Mouse (Mus musculus) adrenal gland, postnatal 25 days (tissue): ENCODE results near the gene Cacna1a. TPM values are rescaled to one million over a fixed set of nuclear protein-coding genes. Genes with fewer than 3 reads are reported as not detected.
"Not testable (repeated sequence)": the region's sequence is repeated elsewhere in the genome, so short reads cannot be mapped to it uniquely, and the experiment has no call there.

Source experiments
- DNase-seq: peaks from one replicate; pipeline ENCODE4 v3.0.0; 2021; ENCODE audit warnings: mixed read lengths
- total RNA-seq: library from RNA; stranded (reverse); gene quantifications from 2 replicates; pipeline ENCODE4 v1.2.3, GENCODE M21; 2021

The Cacna1a gene
- total RNA-seq, 1 experiment from 2014 or later: 8.0 TPM

DNA sequence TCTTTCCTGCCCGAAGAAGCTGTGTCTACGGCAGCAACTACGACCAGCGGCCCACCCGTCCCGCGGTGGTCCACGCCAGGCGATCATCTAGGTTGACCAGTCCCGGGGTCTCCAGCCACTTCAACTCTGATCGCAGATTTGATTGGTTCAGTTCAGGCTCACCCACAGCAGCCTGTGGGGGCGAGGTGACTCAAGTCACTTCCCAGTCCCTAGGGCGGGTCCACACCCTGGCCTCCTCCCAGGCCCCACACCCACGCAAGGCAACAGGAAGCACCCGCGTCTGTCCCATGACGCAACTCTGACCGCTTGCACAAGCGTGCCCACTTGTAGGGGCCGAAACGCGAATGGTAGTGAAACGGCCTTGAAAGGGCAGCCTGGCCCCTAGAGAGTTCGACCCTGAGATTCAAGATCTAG lies 273.2 kb downstream of the Cacna1a start:
- peak; percentile 91 for DNase-seq

DNA sequence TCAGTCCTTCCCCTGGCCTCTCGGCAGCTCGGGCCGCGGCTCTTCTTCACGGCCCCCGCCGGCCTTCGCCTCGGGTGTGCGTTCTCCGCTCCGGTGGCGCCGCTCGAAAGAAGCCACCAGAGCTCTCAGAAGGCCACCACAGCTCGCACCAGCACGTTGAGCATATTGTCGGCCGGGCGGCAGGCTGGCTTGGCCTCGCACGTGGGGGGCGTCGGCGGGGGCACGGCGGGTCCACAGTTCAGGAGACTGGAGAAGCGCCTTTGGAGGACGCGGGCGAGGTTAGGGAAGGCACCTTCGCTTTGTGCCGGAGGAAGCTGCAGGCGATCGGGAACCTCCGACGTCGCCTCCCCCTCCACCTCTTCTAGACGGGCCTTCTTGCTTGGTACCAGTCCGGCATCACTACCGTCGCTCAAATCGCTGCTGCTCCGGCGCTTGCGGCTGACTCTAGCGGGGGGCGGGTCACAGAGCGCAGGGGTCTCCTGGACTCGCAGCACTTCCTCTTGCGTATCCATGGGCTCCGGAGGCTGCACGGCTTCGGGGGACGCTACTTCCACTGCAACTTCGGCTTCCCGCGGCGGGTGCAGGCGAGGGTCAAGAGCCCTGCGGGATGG lies 273.8 kb downstream of the Cacna1a start:
- DNase-seq: peak; percentile 43

DNA sequence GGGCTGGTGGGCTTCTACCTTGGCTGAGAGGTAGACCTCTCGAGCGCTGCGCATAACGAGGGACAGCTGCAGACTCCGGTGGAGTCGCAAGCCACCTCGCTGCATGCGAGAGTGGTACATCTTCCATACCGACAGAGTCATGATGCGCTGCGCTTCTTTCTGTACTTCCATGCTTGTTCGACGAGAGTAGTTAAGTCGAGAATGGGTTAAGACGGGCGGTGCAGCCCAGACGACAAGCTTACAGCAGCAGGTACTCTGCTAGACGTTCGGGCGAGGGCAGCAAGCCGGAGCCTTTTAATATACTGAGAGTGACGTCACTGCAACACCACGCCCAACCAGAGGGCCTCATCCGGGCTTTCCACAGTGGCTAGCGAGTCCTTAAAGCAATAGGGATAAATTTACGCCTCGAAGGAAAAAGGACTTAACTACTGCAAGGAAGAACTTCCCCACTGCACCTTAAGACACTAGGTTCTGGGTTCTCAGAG lies 274.4 kb downstream of the Cacna1a start, which contains the start of gene Ier2:
Ier2 (minus strand) TSS at position 272 of the 485 bp plus-strand sequence.
- peak; percentile 93 for DNase-seq

DNA sequence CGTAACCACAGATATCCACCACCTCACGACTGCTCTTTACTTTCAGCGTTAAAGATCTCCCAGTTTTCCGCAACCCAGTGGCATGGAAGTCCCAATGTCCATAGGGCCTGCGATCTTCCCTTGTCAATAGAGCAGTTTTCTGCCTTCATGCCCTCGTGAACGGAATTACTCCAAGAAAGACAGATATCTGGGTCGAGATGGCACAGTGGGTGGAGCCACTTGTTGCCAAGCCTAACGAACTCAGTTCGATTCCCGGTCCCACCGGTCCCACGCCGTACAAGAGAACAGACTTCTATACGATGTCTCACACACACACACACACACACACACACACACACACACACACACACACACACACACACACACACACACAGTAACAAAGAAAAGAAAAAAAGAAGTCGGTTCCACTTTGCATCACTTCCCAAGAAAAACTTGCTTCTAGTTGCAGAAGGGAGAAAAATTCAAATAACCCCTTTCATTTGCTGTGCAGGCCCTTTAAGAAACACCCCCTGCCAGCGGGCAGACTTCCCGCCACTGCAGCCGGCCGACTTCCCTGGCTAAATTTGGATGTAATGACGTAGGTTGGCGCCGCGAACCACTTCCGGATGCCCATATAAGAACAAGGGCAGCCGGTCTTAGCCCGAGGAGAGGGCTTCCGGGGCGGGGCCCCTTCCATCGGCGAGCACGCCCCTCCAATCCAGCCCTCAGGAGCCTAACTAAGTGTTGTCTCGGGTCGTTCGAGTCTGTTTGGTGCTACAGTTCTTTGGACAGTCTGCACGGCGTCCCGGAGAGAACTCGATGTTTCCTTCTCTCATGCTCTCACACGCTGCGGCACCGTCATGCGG lies 275.5 kb downstream of the Cacna1a start:
- peak; percentile 94 for DNase-seq

DNA sequence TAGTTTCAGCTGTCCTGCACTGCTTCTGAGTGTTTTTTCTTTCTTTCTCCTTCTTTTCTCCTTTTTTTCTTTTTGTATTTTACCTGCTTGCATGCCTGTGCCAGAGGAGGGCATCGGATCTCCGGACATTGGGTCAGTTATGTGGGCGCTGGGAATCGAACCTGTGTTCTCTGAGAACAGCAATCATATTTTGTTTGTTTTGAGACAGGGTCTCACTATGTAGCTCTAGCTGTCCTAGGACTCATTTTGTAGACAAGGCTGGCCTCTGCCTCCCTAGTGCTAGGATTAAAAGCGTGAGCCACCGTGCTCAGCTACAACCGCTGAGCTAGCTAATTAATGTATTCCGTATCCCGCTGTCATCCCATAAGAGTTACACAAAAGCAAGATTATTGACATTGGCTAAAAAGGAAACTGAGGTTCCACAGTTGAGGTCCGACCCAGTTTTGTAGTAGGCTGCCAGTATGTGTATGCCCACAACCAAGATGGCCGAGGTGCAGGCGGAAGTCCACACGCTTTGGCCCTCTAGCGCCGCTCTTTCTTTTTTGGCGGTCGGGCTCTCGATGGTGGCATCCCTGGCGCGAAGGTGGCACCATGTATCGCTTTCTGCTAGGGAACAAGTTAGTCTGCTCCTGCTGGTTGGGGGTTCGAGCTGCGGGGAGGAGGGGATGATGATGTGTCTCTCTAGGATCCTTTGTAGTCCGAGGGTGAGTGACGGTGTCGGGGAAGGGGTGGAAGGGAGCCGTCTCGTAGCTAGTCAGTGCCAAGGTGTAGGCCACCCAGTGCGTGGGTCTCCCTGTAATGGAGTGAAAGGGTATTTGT lies 276.5 kb downstream of the Cacna1a start:
- peak; percentile 77 for DNase-seq

DNA sequence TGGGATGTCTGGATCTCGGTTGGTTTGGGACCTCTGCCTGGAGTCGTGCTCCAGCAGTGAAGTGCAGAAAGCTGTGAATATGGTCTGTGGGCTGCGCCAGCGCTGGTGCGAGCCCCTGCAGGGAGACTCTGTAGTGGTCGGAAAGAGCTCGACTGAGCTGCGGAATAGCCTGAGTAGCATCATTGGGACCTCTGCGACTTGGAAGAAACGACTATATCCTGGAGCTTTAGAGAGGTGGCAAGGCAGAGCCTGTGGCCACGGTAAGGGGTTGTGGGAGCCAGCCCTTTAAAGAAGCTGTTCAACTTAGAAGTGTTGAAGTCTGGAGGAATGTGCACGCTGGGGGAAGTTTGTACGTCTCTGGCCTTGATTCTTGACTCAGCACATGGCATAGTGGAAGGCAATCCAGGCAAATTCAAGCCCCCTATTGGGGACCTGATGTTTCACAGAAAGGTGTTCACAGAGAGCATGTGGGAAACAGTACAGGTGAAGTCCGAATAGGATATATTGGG lies 277.2 kb downstream of the Cacna1a start:
- peak; percentile 21 for DNase-seq

DNA sequence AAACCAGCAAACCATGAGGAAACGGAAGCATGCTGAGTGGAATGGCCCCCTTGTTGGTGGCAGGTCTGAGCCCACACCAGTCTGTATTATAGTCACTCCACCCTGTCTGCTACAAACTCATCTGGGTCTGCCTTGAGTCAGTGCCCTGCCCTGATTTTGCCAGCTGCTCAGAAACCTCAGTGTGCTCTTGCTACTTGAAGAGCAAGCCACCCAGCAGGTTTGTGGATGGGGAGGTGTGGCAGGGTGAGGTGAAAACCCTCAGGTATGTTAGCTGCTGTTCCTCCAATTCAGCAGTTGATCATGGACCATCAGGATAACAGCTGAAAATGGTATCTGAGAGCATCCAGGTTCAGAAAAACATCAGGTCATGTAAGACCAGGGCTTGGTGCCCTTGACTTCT lies 279.8 kb downstream of the Cacna1a start:
- no peak for DNase-seq

DNA sequence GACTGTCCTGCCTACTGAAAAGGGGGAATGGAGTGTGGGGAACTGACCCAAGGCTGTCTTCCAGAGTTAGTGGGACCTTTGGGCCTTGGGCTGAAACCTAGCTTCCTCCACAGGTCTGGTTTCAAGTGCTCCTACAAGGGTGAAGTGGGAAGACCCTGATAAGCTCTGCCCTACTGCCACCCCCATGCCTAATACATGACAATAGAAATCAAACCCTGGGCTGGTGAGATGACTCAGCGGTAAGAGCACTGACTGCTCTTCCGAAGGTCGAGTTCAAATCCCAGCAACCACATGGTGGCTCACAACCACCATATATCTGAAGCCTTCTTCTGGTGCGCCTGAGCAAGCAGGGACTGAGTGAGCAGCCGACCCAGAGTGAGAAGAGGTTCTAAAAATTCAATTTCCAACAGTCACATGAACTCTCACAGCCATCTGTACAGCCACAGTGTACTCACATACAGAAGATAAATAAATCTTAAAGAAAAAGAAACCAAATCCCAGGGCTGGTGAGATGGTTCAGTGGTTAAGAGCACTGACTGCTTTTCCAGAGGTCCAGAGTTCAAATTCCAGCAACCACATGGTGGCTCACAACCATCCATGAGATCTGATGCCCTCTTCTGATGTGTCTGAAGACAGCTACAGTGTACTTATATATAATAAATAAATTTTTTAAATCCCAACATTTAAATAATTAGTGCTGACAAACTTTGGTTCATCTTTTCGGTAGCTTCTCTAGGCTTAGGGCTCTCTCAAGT lies 280.7 kb downstream of the Cacna1a start:
- no peak for DNase-seq

DNA sequence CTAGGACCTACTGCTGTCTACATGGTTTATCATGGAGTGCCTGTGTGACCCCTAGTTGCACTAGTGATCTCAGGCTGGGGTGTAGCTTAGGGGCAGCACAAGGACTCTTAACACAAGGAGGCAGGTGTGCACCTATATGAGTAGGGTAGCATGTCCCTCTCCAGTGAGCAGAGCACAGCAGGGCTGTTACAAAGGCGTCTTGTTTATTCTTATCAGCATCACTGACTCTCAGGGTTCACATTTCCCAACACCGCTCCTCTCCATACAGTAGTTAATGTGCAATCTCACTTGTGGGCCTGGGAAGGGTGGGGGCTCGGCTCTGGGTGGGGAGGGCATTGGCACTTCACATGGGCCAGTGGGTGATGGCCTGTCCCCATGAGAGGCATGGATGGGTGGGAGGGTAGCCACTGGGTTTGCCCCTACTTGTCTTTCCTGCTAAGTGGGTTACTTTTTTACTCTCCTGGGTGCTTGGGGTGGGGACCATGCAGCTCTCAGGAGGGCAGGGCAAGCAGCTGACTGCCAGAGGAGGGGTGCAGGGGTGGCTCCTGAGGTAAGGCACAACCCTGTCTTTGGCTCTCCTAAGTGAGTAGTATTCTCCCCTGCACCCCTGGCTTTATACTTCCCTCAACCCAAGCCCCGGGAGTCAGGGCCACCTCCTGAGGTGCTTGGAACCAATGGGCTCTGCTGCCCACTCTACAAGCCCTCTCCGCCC lies 282.2 kb downstream of the Cacna1a start:
- not testable (repeated sequence) for DNase-seq

DNA sequence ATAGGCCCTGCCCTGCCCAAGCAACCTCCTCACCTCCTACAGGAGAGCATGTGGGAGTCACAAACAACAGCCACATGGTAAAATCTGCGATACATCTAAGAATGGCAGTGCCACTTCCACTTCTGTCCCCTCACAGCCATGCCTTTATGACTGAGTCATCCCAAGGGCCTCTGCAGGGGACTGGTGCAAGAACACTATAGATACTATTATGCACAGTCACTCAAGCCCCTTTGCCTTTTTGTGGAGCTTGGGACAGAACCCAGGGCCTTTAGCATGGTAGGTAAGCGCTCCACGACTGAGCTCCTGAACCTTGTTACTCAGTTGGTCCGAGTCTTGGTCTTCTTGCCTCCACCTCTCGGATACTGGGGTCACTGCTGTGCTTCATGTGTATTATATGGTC lies 289.1 kb downstream of the Cacna1a start:
- no peak for DNase-seq

DNA sequence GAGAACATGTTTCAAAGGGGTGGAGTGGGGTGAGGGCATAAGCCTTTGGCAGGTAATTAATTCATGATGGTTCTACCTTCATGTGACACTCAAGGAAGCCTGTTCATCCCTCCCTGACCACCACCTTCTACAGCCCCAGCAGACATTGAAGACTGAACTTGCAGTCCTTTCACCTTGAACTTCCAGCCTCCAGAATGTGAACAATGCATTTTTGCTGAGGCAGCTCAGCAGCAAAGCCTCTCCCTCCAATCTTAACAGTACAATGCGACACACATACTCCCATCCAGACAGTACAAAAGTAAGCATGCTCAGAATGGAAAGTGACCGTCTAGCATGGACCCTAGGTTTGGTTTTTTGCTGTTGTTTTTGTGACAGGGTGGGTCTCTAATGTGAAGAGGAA lies 293.2 kb downstream of the Cacna1a start:
- no peak for DNase-seq

DNA sequence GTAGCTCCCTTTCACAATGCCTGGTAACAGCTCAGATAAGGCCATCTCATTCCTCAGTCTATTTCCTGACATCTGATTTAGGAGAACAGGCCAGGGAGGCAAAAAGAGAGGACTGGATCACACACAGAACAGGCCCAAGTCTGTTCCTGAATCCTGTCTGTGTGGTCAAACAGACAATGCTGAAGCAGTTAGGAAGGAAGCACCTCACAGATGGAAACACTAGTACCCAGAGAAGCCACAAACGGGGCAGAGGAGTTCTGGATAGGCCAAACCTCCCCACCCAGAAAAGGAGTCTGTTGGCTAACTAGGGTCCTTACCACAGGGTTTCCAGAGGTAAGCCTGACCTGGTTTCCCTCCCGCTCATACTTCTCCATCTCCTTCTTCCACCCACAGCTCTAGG lies 294.0 kb downstream of the Cacna1a start:
- DNase-seq: no peak

DNA sequence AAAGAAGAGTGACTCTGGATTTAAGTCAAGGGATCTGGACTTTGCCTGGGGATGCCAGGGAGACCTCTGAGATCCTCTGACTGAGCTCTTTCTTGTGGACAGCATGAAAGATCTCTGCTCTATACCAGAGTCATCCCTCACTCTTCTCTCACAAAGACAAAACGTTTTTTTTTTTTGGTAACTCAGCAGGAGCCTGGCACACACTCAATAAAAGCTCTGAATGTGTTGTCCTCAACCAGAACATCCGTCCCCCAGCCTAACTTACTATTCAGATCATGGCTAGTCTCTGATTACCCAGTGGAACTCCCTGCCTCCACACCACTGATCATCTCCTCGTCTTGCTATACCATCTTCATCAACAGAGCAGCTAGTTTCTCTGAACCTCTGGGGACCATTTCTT lies 296.3 kb downstream of the Cacna1a start:
- DNase-seq: no peak

DNA sequence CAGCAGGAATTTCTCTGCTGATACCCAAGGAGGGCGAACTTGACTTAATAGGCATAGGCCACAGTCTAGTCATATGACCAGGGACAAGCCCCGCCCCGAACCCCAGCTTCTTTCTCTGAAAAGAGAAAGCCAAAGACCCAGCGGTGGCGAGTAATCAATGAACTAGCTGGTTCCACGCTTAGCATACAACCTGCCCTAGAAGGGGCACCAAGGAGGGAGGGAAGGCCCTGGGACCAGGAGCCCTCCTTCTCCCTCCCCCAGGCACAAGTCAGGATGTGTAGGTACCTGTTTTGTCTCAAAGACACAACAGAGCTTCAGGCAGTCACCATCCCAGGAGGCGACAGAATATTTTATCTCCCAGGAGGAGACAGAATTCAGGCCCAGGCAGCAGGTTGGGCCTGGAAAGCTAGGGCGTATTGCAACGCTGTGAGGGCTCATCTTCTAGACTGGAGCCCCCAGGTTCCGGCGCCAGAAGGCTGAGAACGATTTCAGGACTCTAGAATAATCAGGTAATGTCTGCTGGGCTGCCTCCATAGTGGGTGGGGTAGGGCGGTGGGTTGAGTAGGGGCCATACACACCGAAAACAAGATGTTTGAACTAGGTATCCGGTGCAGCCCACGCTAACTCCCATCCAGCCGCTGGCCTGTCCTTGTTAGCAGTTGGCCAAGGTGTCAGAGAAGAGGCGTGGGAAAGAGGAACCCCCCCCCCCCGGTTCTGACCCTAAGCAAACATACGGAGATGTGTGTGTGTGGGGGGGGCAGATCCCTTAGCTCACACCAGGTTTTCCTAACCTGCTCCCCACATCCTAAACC lies 298.2 kb downstream of the Cacna1a start, which contains the start of gene Trmt1:
Trmt1 (plus strand) TSS at position 117 of the 812 bp plus-strand sequence.
- no peak for DNase-seq

DNA sequence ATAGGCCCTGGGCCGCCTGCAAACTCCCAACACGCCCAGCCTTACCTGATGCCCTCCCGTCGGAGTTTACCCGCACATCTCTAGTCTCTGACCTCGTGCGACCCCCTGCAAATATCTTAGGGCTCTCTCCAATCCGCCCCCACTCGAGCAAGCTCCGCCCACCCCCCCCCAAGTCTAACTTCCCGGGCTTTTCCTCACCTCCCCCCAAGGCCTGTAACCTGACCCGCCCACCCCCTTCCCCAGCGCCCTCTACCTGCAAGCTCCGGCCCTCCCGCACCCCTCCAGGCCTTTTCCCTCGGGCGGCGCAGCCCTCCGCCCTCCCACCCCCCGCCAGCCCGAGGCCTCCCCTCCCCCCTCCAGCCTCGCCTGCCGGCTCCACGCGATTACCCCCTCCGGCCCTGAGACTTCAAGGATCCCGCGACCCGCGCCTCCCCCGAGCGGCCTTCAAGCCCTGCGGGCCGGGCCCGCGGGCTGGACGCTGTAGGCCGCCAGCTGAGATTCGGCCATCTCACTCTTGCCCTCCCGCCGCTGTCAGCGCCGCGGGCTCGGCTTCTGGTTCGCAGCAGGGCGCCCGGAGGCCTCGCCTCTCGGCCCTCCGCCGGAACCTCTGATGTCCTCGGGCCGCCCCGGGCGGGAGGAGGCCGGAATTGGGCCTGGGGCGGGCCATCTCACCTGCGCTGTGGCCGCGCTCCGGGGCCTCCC lies 298.9 kb downstream of the Cacna1a start:
- no peak for DNase-seq

DNA sequence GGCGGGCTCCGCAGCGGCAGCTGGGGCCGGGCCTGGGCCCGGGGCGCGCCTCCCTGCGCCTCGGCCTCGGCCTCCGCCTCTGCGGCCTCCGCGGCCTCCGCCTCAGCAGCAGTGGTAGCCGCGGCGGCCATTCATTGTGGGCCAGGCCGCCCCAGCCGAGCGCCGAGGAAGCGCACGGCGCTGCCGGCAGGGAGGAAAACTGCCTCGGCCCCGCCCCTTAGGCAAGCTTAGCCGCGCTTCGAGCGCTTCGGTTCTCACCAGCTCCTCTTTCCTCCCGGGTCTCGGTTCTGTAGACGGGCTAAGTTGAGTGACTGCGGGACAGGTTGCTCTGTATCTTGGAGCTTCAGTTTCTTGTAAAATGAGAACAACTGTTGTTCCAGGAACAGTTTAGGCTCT lies 299.5 kb downstream of the Cacna1a start, which contains the start of gene Nacc1:
Nacc1 (minus strand) TSS at position 158 of the 396 bp plus-strand sequence.
- peak; percentile 90 for DNase-seq

DNA sequence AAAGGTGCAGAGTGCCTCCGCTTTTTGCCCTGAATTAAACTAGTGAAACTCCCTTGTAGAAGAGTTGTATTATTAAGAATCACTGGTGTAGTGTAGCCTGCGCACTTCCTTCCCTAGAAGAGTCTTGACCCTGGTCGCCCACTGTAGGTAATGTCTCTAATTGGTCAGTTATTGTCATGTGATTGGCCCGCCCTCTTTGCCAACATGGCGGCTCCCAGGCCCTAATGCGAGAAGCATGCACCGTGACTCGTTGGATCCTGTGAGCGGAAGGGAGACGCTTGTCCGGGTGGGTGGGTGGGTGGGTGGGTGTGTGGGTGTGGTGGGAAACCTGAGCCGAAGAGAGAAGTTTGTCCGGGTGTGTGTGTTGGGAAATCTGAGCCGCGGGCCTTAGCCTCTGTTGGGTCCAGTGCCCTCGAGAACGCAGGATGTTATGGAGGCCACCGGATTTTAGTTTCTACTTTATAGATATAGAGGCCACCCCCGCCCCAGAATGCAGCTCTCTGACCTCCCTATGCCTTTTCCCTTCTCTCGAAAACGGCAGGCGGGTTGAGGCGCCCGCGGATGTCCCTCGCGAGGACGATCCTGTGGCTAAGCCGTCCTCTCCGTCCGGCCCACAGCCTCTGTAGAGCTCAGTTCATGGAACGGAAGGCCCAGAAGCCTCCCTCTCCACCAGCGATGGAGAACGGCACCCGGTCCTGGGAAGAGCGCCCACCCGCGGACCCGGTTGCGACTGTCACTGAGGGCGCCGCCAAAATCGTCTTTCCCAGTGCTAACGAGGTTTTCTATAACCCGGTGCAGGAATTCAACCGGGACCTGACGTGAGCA lies 301.1 kb downstream of the Cacna1a start:
- peak; percentile 82 for DNase-seq
